Mouse (Mus musculus): ENCODE measurements around the gene 1700014D04Rik. TPM values are rescaled to one million over a fixed set of nuclear protein-coding genes. Genes with fewer than 3 reads are reported as not detected.
"Not testable (repeated sequence)": the region's sequence is repeated elsewhere in the genome, so short reads cannot be mapped to it uniquely, and the experiment has no call there.

Gene 1700014D04Rik
- polyA plus RNA-seq, 1 experiment = 0.28 TPM

DNA sequence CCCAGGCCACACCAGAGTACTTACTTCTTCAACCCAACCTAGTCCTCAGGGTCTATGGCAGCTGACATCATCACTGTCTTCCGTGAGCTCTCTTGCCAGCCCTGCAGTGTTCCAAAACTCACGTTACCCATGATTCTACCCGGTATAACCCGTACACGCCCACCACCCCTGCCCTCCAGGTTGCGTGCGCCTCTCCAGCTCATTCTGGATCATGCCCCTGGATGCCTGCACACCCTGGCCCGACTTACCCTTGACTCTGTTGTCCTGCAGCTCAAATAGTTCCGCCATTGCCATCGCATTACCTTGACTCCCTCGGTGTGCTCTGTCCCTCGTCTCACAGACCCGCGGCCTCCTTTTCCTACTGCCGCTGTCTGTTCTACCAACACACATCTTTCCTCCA is 36.3 kb downstream of the 1700014D04Rik start, which contains the start of gene Spata31d1a:
Gene Spata31d1a, minus strand, starts transcription at position 101 of the 400 bp plus-strand sequence.
- TF ChIP-seq CTCF (IDR thresholded peaks at IDR 0.05; ENCODE audit: borderline replicate concordance, insufficient read depth, low read depth, low read length) (no peak), POLR2A (IDR thresholded peaks at IDR 0.05; ENCODE audit: borderline replicate concordance, insufficient read depth, low read length) (no peak)
- WGBS = 90% methylated on average over 15 of the region's 15 CpGs
- H3K27ac ChIP-seq (ENCODE audit: insufficient read depth, low read length) = no peak within 1 kb of the TSS
- no peak within 1 kb of the TSS for H3K4me3 ChIP-seq (replicated peaks; ENCODE audit: insufficient read depth, low read depth, low read length)
- DNase-seq = no peak
- no peaks in the 10 kb centered on the region for H3K27me3 ChIP-seq (ENCODE audit: control insufficient read depth, insufficient read depth, low read length)
- no peaks in the 10 kb centered on the region for H3K4me1 ChIP-seq (ENCODE audit: control insufficient read depth, insufficient read depth, low read length)

- Histone ChIP-seq H3K27me3 (ENCODE audit: control insufficient read depth, insufficient read depth, low read length) (no peaks in the 10 kb centered on the region), H3K4me1 (ENCODE audit: control insufficient read depth, insufficient read depth, low read length) (no peaks in the 10 kb centered on the region), H3K27ac (ENCODE audit: insufficient read depth, low read length) (no peak overlapping the region), H3K4me3 (replicated peaks; ENCODE audit: insufficient read depth, low read depth, low read length) (no peak overlapping the region)
- WGBS = 61% methylated on average over 12 of the region's 12 CpGs
- TF ChIP-seq CTCF (IDR thresholded peaks at IDR 0.05; ENCODE audit: borderline replicate concordance, insufficient read depth, low read depth, low read length) = no peak
- TF ChIP-seq POLR2A (IDR thresholded peaks at IDR 0.05; ENCODE audit: borderline replicate concordance, insufficient read depth, low read length) = no peak
- no peak for DNase-seq
These were observed 42.0 kb downstream of the 1700014D04Rik start for GRCm38 (mm10) chr13:59704562-59704961.

DNA sequence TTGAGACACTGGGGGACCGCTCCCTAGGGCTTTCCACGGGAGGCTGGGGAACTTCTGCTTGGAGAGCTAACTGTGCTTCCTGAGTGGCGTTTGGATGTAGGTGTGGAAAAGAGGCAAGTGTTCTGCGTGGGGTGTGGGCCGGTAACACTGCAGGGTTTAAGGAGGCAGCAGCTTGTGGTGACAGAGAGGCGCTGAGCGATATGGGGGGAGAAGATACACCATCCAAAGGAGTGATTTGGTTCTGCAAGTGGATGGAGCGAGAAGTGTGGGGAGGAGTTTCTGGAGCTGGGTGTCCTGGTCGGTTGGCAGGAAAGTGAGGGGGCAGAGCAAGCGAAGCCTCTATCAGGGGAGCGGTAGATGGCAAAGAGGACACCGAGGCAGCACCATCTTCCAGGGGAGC is 43.0 kb downstream of the 1700014D04Rik start:
- no peak overlapping the region for H3K27ac ChIP-seq (ENCODE audit: insufficient read depth, low read length)
- H3K27me3 ChIP-seq (ENCODE audit: control insufficient read depth, insufficient read depth, low read length) = no peaks in the 10 kb centered on the region
- DNase-seq = no peak
- H3K4me1 ChIP-seq (ENCODE audit: control insufficient read depth, insufficient read depth, low read length) = no peaks in the 10 kb centered on the region
- TF ChIP-seq POLR2A (IDR thresholded peaks at IDR 0.05; ENCODE audit: borderline replicate concordance, insufficient read depth, low read length) = no peak
- no peak for TF ChIP-seq CTCF (IDR thresholded peaks at IDR 0.05; ENCODE audit: borderline replicate concordance, insufficient read depth, low read depth, low read length)
- WGBS = 76% methylated on average over 12 of the region's 12 CpGs
- H3K4me3 ChIP-seq (replicated peaks; ENCODE audit: insufficient read depth, low read depth, low read length) = no peak overlapping the region

GRCm38 (mm10) chr13:59700137-59700536 is 46.4 kb downstream of the 1700014D04Rik start:
- not testable (repeated sequence) for H3K4me3 ChIP-seq (replicated peaks; ENCODE audit: insufficient read depth, low read depth, low read length); H3K27ac ChIP-seq (ENCODE audit: insufficient read depth, low read length); DNase-seq; H3K4me1 ChIP-seq (ENCODE audit: control insufficient read depth, insufficient read depth, low read length); H3K27me3 ChIP-seq (ENCODE audit: control insufficient read depth, insufficient read depth, low read length)
- 86% methylated on average over 1 of the region's 1 CpGs for WGBS

DNA sequence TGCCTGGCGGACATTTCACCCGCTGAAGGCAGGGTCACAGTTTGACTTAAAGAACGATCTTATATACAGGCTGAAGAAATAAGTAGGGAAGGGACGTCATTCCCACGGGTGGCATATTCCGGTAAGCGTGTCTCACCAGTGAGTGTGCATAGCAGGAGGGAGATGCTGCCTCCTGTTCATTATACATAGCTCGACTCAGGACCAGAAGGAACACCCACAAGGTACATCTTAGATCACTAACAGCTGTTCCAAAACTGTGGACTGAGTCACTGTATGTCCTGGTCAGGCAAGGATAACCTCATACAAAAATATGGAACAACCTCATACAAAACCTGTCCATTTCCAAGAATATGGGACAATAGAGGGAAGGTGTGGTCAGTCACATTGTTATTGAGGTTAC is 47.4 kb downstream of the 1700014D04Rik start:
- no peak overlapping the region for H3K27ac ChIP-seq (ENCODE audit: insufficient read depth, low read length)
- H3K4me1 ChIP-seq (ENCODE audit: control insufficient read depth, insufficient read depth, low read length) = no peaks in the 10 kb centered on the region
- no peaks in the 10 kb centered on the region for H3K27me3 ChIP-seq (ENCODE audit: control insufficient read depth, insufficient read depth, low read length)
- H3K4me3 ChIP-seq (replicated peaks; ENCODE audit: insufficient read depth, low read depth, low read length) = no peak overlapping the region
- TF ChIP-seq POLR2A (IDR thresholded peaks at IDR 0.05; ENCODE audit: borderline replicate concordance, insufficient read depth, low read length) (no peak), CTCF (IDR thresholded peaks at IDR 0.05; ENCODE audit: borderline replicate concordance, insufficient read depth, low read depth, low read length) (no peak)
- no peak for DNase-seq
- 92% methylated on average over 8 of the region's 8 CpGs for WGBS

DNA sequence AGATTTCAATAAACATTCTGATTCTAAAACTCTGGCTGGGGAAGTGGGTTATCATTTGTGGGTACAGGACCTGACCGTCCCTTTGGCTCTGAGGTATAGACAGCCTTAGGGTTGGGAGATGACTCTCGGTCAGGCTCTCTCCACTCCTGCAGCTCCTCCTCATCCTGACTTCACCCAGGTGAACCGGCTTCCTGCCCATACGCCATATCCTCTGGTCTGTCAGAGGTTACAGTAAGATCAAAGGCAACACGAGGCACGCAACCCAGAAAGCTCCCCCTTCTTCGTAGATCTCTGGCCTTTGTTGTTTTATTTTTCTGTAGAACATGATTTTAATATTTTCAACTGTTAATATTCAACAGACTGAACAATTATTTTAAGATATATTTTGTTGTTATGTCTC is 50.8 kb downstream of the 1700014D04Rik start:
- Histone ChIP-seq H3K27me3 (ENCODE audit: control insufficient read depth, insufficient read depth, low read length) (no peaks in the 10 kb centered on the region), H3K4me1 (ENCODE audit: control insufficient read depth, insufficient read depth, low read length) (no peaks in the 10 kb centered on the region), H3K27ac (ENCODE audit: insufficient read depth, low read length) (no peak overlapping the region), H3K4me3 (replicated peaks; ENCODE audit: insufficient read depth, low read depth, low read length) (no peak overlapping the region)
- TF ChIP-seq CTCF (IDR thresholded peaks at IDR 0.05; ENCODE audit: borderline replicate concordance, insufficient read depth, low read depth, low read length) (no peak), POLR2A (IDR thresholded peaks at IDR 0.05; ENCODE audit: borderline replicate concordance, insufficient read depth, low read length) (no peak)
- WGBS = 92% methylated on average over 7 of the region's 7 CpGs
- DNase-seq = no peak

GRCm38 (mm10) chr13:59694008-59694407 is 52.5 kb downstream of the 1700014D04Rik start, which contains the start of gene 4921517D22Rik:
4921517D22Rik (minus strand) TSS chr13:59694108.
- no peak within 1 kb of the TSS for H3K27ac ChIP-seq (ENCODE audit: insufficient read depth, low read length)
- no peak for TF ChIP-seq POLR2A (IDR thresholded peaks at IDR 0.05; ENCODE audit: borderline replicate concordance, insufficient read depth, low read length)
- no peak for TF ChIP-seq CTCF (IDR thresholded peaks at IDR 0.05; ENCODE audit: borderline replicate concordance, insufficient read depth, low read depth, low read length)
- no peak within 1 kb of the TSS for H3K4me3 ChIP-seq (replicated peaks; ENCODE audit: insufficient read depth, low read depth, low read length)
- DNase-seq = no peak
- 87% methylated on average over 3 of the region's 3 CpGs for WGBS
- no peaks in the 10 kb centered on the region for H3K4me1 ChIP-seq (ENCODE audit: control insufficient read depth, insufficient read depth, low read length)
- no peaks in the 10 kb centered on the region for H3K27me3 ChIP-seq (ENCODE audit: control insufficient read depth, insufficient read depth, low read length)

DNA sequence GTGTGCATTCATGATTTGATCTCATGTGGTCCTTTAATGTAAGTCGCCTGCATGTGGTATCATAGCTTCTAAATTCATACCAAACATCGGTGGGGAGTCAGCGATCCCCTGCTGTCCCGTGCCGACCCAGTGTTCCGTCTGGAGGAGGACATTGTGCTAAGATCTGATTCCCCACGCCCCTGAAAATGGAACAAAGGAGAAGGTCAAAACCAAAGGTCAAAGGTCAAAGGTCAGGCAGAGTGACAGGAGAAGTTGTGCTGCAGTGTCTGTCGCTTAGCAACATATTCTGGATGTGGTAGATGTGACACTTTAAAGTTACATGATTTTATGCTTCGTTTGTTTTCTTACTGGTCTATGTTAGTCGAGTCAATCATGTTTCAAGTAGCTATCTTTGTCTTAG is 55.1 kb downstream of the 1700014D04Rik start:
- H3K4me1 ChIP-seq (ENCODE audit: control insufficient read depth, insufficient read depth, low read length) = no peaks in the 10 kb centered on the region
- no peak for TF ChIP-seq CTCF (IDR thresholded peaks at IDR 0.05; ENCODE audit: borderline replicate concordance, insufficient read depth, low read depth, low read length)
- H3K27me3 ChIP-seq (ENCODE audit: control insufficient read depth, insufficient read depth, low read length) = no peaks in the 10 kb centered on the region
- no peak for DNase-seq
- H3K27ac ChIP-seq (ENCODE audit: insufficient read depth, low read length) = no peak overlapping the region
- WGBS = 24% methylated on average over 10 of the region's 10 CpGs
- H3K4me3 ChIP-seq (replicated peaks; ENCODE audit: insufficient read depth, low read depth, low read length) = no peak overlapping the region

Other genes starting within 250 kb of the 1700014D04Rik start
- 103 and 114 TPM in 2 replicates for gene Agtpbp1, start 161.5 kb downstream of the 1700014D04Rik start, polyA plus RNA-seq (2012; rRNA removed)
- gene Naa35, start 161.5 kb downstream of the 1700014D04Rik start, polyA plus RNA-seq (2012; rRNA removed) = 76.9 and 91.6 TPM in 2 replicates
- 23.3 and 27.8 TPM in 2 replicates for gene Golm1, start 70.9 kb downstream of the 1700014D04Rik start, polyA plus RNA-seq (2012; rRNA removed)
- not detected in 2 replicates for gene 4921517D22Rik, start 52.6 kb downstream of the 1700014D04Rik start, polyA plus RNA-seq (2012; rRNA removed)
- gene Spata31d1a, start 36.4 kb downstream of the 1700014D04Rik start, polyA plus RNA-seq (2012; rRNA removed) = 0.03 and 0.25 TPM in 2 replicates
- gene Spata31d1b, start 34.5 kb downstream of the 1700014D04Rik start, polyA plus RNA-seq (2012; rRNA removed) = not detected in 2 replicates
- 0.03 TPM in 2 replicates for gene Spata31d1d, start 15.0 kb downstream of the 1700014D04Rik start, polyA plus RNA-seq (2012; rRNA removed)
- gene Isca1, start 23.1 kb upstream of the 1700014D04Rik start, polyA plus RNA-seq (2012; rRNA removed) = 296 and 301 TPM in 2 replicates
- not detected in 2 replicates for gene Gm49354, start 35.5 kb upstream of the 1700014D04Rik start, polyA plus RNA-seq (2012; rRNA removed)
- 35.5 and 36.5 TPM in 2 replicates for gene Tut7, start 76.4 kb upstream of the 1700014D04Rik start, polyA plus RNA-seq (2012; rRNA removed)

Data from cerebellum, adult 2 months (tissue).